ENCODE assay signal across 21 mouse cellular contexts in the genomic region with DNA sequence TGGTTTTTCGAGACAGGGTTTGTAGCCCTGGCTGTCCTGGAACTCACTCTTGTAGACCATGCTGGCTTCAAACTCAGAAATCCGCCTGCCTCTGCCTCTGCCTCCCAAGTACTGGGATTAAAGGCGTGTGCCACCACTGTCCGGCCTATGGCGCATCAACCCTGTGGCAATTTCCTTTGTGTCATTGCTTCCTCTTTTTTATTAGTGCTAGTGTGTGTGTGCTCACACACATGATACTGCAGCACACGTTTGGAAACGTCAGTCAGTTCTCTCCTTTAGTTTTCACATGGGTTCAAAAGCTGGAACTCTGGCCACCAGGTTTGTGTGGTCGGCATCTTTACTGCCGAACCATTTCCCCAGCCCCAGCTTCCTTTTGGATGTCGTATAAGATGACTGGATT. TPM values are rescaled to one million over a fixed set of nuclear protein-coding genes. Genes with fewer than 3 reads are reported as not detected.
DNase-seq lines count a peak whose midpoint lies in the region; ATAC-seq and TF ChIP-seq lines count a peak whose summit lies in the region.
"Had no signal": no experiment of that assay in that cellular context is flagged by ENCODE, and none has a peak within 500 bp of the region (broad histone marks: within the 10 kb centered on the region; RNA-seq: fewer than 3 reads in every experiment).

No protein-coding gene starts in this region.

- 0 out of 2 replicates have a peak overlapping the region, but pooled peaks have one; percentile 13 for H3K4me3 ChIP-seq in bone marrow macrophage, adult 2 months (ENCODE audit: insufficient read depth, low read length)
- H3K4me3 ChIP-seq in macrophage (ENCODE audit: inconsistent target), result no peak overlapping the region
- no peak overlapping the region for H3K4me3 ChIP-seq in hindbrain, embryonic 10.5 days
- H3K4me3 ChIP-seq: embryonic facial prominence, embryonic 15.5 days; erythroblast, embryonic 14.5 days; forebrain, embryonic 15.5 days; heart, adult 2 months; heart, embryonic 15.5 days had no signal

- H3K9me3 ChIP-seq in hindbrain, embryonic 10.5 days, result no peaks in the 10 kb centered on the region
- H3K9me3 ChIP-seq: embryonic facial prominence, embryonic 15.5 days; forebrain, embryonic 15.5 days; heart, embryonic 15.5 days had no signal

- H3K27ac ChIP-seq in bone marrow macrophage, adult 2 months (ENCODE audit: insufficient read depth, low read depth, low read length), result peak overlapping the region; percentile 36
- H3K27ac ChIP-seq in macrophage, result peak overlapping the region; percentile 35
- H3K27ac ChIP-seq in hindbrain, embryonic 10.5 days, result no peak overlapping the region
- H3K27ac ChIP-seq: embryonic facial prominence, embryonic 15.5 days; forebrain, embryonic 15.5 days; heart, adult 2 months; heart, embryonic 15.5 days; hindbrain, embryonic 14.5 days had no signal

- peak; percentile 40 for DNase-seq in lung, postnatal 36 days
- no peak for DNase-seq in lung, postnatal 10 days
- no peak for DNase-seq in hindbrain, embryonic 10.5 days (ENCODE audit: low spot score)
- DNase-seq in ovary, postnatal 36 days (ENCODE audit: low spot score), result no peak
- no peak for DNase-seq in layer of hippocampus, adult 9-10 months (ENCODE audit: low spot score)
- DNase-seq: adrenal gland, postnatal 10 days; cerebellum, adult 2 months; cerebellum, postnatal 10 days; embryo, embryonic 11 days; gastrocnemius, postnatal 36 days; heart, adult 2 months; heart, postnatal 14 days had no signal

- no peak for TF ChIP-seq CTCF in bone marrow macrophage, adult 2 months (IDR thresholded peaks at IDR 0.05; ENCODE audit: low read depth, low read length)

- peak; percentile 80 for ATAC-seq in monocyte, adult 5-6 weeks (replicated peaks; ENCODE audit: insufficient number of reproducible peaks, low FRiP score, low TSS enrichment, poor library complexity, severe bottlenecking)
- ATAC-seq: forebrain, embryonic 15.5 days had no signal

- 21% methylated on average over 10 of the region's 10 CpGs for WGBS in macrophage (ENCODE audit: missing documents)
- WGBS in hindbrain, embryonic 10.5 days, result 91% methylated on average over 10 of the region's 10 CpGs

- no peaks in the 10 kb centered on the region for H3K36me3 ChIP-seq in macrophage (ENCODE audit: inconsistent target)
- peaks cover 23% of the 10 kb centered on the region for H3K36me3 ChIP-seq in hindbrain, embryonic 10.5 days
- H3K36me3 ChIP-seq: forebrain, embryonic 15.5 days; heart, embryonic 15.5 days had no signal

- no peaks in the 10 kb centered on the region for H3K27me3 ChIP-seq in hindbrain, embryonic 10.5 days (ENCODE audit: insufficient read depth, poor library complexity, severe bottlenecking)
- H3K27me3 ChIP-seq: CH12.LX; embryonic facial prominence, embryonic 15.5 days; forebrain, embryonic 15.5 days; heart, embryonic 15.5 days had no signal

- H3K79me2 ChIP-seq in macrophage (ENCODE audit: inconsistent target), result peaks cover 79% of the 10 kb centered on the region

- peaks cover 31% of the 10 kb centered on the region for H3K4me1 ChIP-seq in bone marrow macrophage, adult 2 months (ENCODE audit: control insufficient read depth, insufficient read depth, low read length)
- peaks cover 28% of the 10 kb centered on the region for H3K4me1 ChIP-seq in hindbrain, embryonic 10.5 days (replicated peaks)

- TF ChIP-seq POLR2A in bone marrow macrophage, adult 2 months (IDR thresholded peaks at IDR 0.05; ENCODE audit: borderline replicate concordance, low read depth, low read length), result no peak

RNA-seq across cellular contexts. Expression of gene Hsf2bp, which starts 4.1 kb away (rescaled TPM):
- polyA plus RNA-seq in bone marrow macrophage, adult 2 months (2012; ENCODE audit: insufficient read depth, insufficient read length, missing spikeins), result 0.55 TPM in 1 of 2 replicates, not detected in the other
- not detected for total RNA-seq in macrophage (2018; cell fraction: chromatin; rRNA removed)
- total RNA-seq in macrophage (2018; cell fraction: cytosol; rRNA removed), result under 1 TPM in 7 of 26 experiments, not detected in 19; 0.07 to 0.38 (median 0.11) TPM
- not detected for total RNA-seq in macrophage (2018; cell fraction: nucleus; rRNA removed)
- not detected in 3 replicates for polyA plus RNA-seq in macrophage (2018)
- not detected in 3 replicates for total RNA-seq in monocyte, adult 5-6 weeks (2017)
- 0.30 and 0.37 TPM in 2 replicates for polyA plus RNA-seq in hindbrain, embryonic 10.5 days (2016; fragmentation: Nextera tagmentation; extraction: Ambion mirVana)
- polyA plus RNA-seq: erythroblast, embryonic 14.5 days had no signal

RNA-seq across cellular contexts. Expression of gene Rrp1b, which starts 4.4 kb away (rescaled TPM):
- polyA plus RNA-seq in bone marrow macrophage, adult 2 months (2012; ENCODE audit: insufficient read depth, insufficient read length, missing spikeins), result 9.6 and 11.2 TPM in 2 replicates
- total RNA-seq in macrophage (2018; cell fraction: chromatin; rRNA removed), result 10 to 100 TPM in 20 of 26 experiments, 1 to 10 TPM in 6; 3.3 to 71.0 (median 25.1) TPM
- total RNA-seq in macrophage (2018; cell fraction: cytosol; rRNA removed), result 1 to 10 TPM; 1.9 to 7.4 (median 4.5) TPM
- total RNA-seq in macrophage (2018; cell fraction: nucleus; rRNA removed), result 10 to 100 TPM in 13 of 26 experiments, 1 to 10 TPM in 13; 2.3 to 56.6 (median 9.9) TPM
- 4.0 to 12.0 TPM (median 7.3 TPM) in 3 replicates for polyA plus RNA-seq in macrophage (2018)
- total RNA-seq in monocyte, adult 5-6 weeks (2017), result 45.7 to 57.2 TPM (median 48.0 TPM) in 3 replicates
- polyA plus RNA-seq in hindbrain, embryonic 10.5 days (2016; fragmentation: Nextera tagmentation; extraction: Ambion mirVana), result 73.4 and 99.0 TPM in 2 replicates
